Mouse (Mus musculus): Measurements from ENCODE around the gene Asb7.
A peak's percentile ranks its signal among the peaks of the same experiment; 100 is the strongest.

Asb7 gene

GRCm38 (mm10) chr7:66689294-66689619 lies at the start of gene Asb7:
Gene Asb7 (minus strand): TSS chr7:66689596.
- Histone ChIP-seq H3K27me3 (ENCODE audit: insufficient read depth, low read length) (no peaks in the 10 kb centered on the region), H3K36me3 (ENCODE audit: insufficient read depth, low read length) (no peaks in the 10 kb centered on the region), H3K4me3 (replicated peaks; ENCODE audit: low read length) (peak within 1 kb of the TSS; percentile 90), H3K9me3 (ENCODE audit: low read length) (no peaks in the 10 kb centered on the region), H3K4me1 (replicated peaks; ENCODE audit: low read depth, low read length) (peaks cover 14% of the 10 kb centered on the region)
- no peak for TF ChIP-seq POU5F1 (IDR thresholded peaks at IDR 0.05; ENCODE audit: borderline replicate concordance, low read length)
- no peak for TF ChIP-seq CTCF (conservative IDR thresholded peaks at IDR 0.05; ENCODE audit: low read length)
- TF ChIP-seq NANOG (IDR thresholded peaks at IDR 0.05; ENCODE audit: borderline replicate concordance, low read length) = no peak

- Histone ChIP-seq H3K9me3 (ENCODE audit: low read length) (no peaks in the 10 kb centered on the region), H3K4me3 (replicated peaks; ENCODE audit: low read length) (no peak overlapping the region), H3K4me1 (replicated peaks; ENCODE audit: low read depth, low read length) (no peaks in the 10 kb centered on the region), H3K27me3 (ENCODE audit: insufficient read depth, low read length) (no peaks in the 10 kb centered on the region), H3K36me3 (ENCODE audit: insufficient read depth, low read length) (no peaks in the 10 kb centered on the region)
- TF ChIP-seq NANOG (IDR thresholded peaks at IDR 0.05; ENCODE audit: borderline replicate concordance, low read length) (no peak), CTCF (conservative IDR thresholded peaks at IDR 0.05; ENCODE audit: low read length) (no peak), POU5F1 (IDR thresholded peaks at IDR 0.05; ENCODE audit: borderline replicate concordance, low read length) (no peak)
These were observed 48.0 kb upstream of the Asb7 start for GRCm38 (mm10) chr7:66737418-66737817.

GRCm38 (mm10) chr7:66734993-66735392 lies 45.6 kb upstream of the Asb7 start:
- Histone ChIP-seq H3K4me3 (replicated peaks; ENCODE audit: low read length) (no peak overlapping the region), H3K36me3 (ENCODE audit: insufficient read depth, low read length) (no peaks in the 10 kb centered on the region), H3K9me3 (ENCODE audit: low read length) (no peaks in the 10 kb centered on the region), H3K27me3 (ENCODE audit: insufficient read depth, low read length) (no peaks in the 10 kb centered on the region), H3K4me1 (replicated peaks; ENCODE audit: low read depth, low read length) (no peaks in the 10 kb centered on the region)
- no peak for TF ChIP-seq NANOG (IDR thresholded peaks at IDR 0.05; ENCODE audit: borderline replicate concordance, low read length)
- no peak for TF ChIP-seq POU5F1 (IDR thresholded peaks at IDR 0.05; ENCODE audit: borderline replicate concordance, low read length)
- no peak for TF ChIP-seq CTCF (conservative IDR thresholded peaks at IDR 0.05; ENCODE audit: low read length)

- Histone ChIP-seq H3K27me3 (ENCODE audit: insufficient read depth, low read length) (no peaks in the 10 kb centered on the region), H3K36me3 (ENCODE audit: insufficient read depth, low read length) (no peaks in the 10 kb centered on the region), H3K9me3 (ENCODE audit: low read length) (peaks cover 2% of the 10 kb centered on the region), H3K4me3 (replicated peaks; ENCODE audit: low read length) (no peak overlapping the region), H3K4me1 (replicated peaks; ENCODE audit: low read depth, low read length) (no peaks in the 10 kb centered on the region)
- TF ChIP-seq CTCF (conservative IDR thresholded peaks at IDR 0.05; ENCODE audit: low read length) = no peak
- TF ChIP-seq NANOG (IDR thresholded peaks at IDR 0.05; ENCODE audit: borderline replicate concordance, low read length) = no peak
- TF ChIP-seq POU5F1 (IDR thresholded peaks at IDR 0.05; ENCODE audit: borderline replicate concordance, low read length) = no peak
These were observed 45.1 kb upstream of the Asb7 start for GRCm38 (mm10) chr7:66734466-66734865.

GRCm38 (mm10) chr7:66733882-66734281 lies 44.5 kb upstream of the Asb7 start:
- no peak overlapping the region for H3K4me3 ChIP-seq (replicated peaks; ENCODE audit: low read length)
- H3K36me3 ChIP-seq (ENCODE audit: insufficient read depth, low read length) = no peaks in the 10 kb centered on the region
- TF ChIP-seq POU5F1 (IDR thresholded peaks at IDR 0.05; ENCODE audit: borderline replicate concordance, low read length) (no peak), CTCF (conservative IDR thresholded peaks at IDR 0.05; ENCODE audit: low read length) (no peak)
- no peaks in the 10 kb centered on the region for H3K27me3 ChIP-seq (ENCODE audit: insufficient read depth, low read length)
- H3K4me1 ChIP-seq (replicated peaks; ENCODE audit: low read depth, low read length) = no peaks in the 10 kb centered on the region
- H3K9me3 ChIP-seq (ENCODE audit: low read length) = peaks cover 8% of the 10 kb centered on the region

GRCm38 (mm10) chr7:66733431-66733830 lies 44.0 kb upstream of the Asb7 start:
- Histone ChIP-seq H3K9me3 (ENCODE audit: low read length) (peaks cover 10% of the 10 kb centered on the region), H3K36me3 (ENCODE audit: insufficient read depth, low read length) (no peaks in the 10 kb centered on the region), H3K4me1 (replicated peaks; ENCODE audit: low read depth, low read length) (no peaks in the 10 kb centered on the region), H3K27me3 (ENCODE audit: insufficient read depth, low read length) (no peaks in the 10 kb centered on the region), H3K4me3 (replicated peaks; ENCODE audit: low read length) (no peak overlapping the region)
- no peak for TF ChIP-seq CTCF (conservative IDR thresholded peaks at IDR 0.05; ENCODE audit: low read length)
- no peak for TF ChIP-seq POU5F1 (IDR thresholded peaks at IDR 0.05; ENCODE audit: borderline replicate concordance, low read length)
- TF ChIP-seq NANOG (IDR thresholded peaks at IDR 0.05; ENCODE audit: borderline replicate concordance, low read length) = no peak

GRCm38 (mm10) chr7:66729232-66729631 lies 39.8 kb upstream of the Asb7 start:
- Histone ChIP-seq H3K4me1 (replicated peaks; ENCODE audit: low read depth, low read length) (no peaks in the 10 kb centered on the region), H3K36me3 (ENCODE audit: insufficient read depth, low read length) (no peaks in the 10 kb centered on the region), H3K27me3 (ENCODE audit: insufficient read depth, low read length) (no peaks in the 10 kb centered on the region), H3K9me3 (ENCODE audit: low read length) (peaks cover 15% of the 10 kb centered on the region), H3K4me3 (replicated peaks; ENCODE audit: low read length) (no peak overlapping the region)
- TF ChIP-seq POU5F1 (IDR thresholded peaks at IDR 0.05; ENCODE audit: borderline replicate concordance, low read length) (no peak), NANOG (IDR thresholded peaks at IDR 0.05; ENCODE audit: borderline replicate concordance, low read length) (no peak), CTCF (conservative IDR thresholded peaks at IDR 0.05; ENCODE audit: low read length) (no peak)

- no peak overlapping the region for H3K4me3 ChIP-seq (replicated peaks; ENCODE audit: low read length)
- peaks cover 15% of the 10 kb centered on the region for H3K9me3 ChIP-seq (ENCODE audit: low read length)
- TF ChIP-seq CTCF (conservative IDR thresholded peaks at IDR 0.05; ENCODE audit: low read length) = no peak
- TF ChIP-seq NANOG (IDR thresholded peaks at IDR 0.05; ENCODE audit: borderline replicate concordance, low read length) = no peak
- no peak for TF ChIP-seq POU5F1 (IDR thresholded peaks at IDR 0.05; ENCODE audit: borderline replicate concordance, low read length)
- H3K27me3 ChIP-seq (ENCODE audit: insufficient read depth, low read length) = no peaks in the 10 kb centered on the region
- no peaks in the 10 kb centered on the region for H3K4me1 ChIP-seq (replicated peaks; ENCODE audit: low read depth, low read length)
- no peaks in the 10 kb centered on the region for H3K36me3 ChIP-seq (ENCODE audit: insufficient read depth, low read length)
These were observed 38.7 kb upstream of the Asb7 start for GRCm38 (mm10) chr7:66728072-66728471.

- TF ChIP-seq POU5F1 (IDR thresholded peaks at IDR 0.05; ENCODE audit: borderline replicate concordance, low read length) = no peak
- no peak for TF ChIP-seq NANOG (IDR thresholded peaks at IDR 0.05; ENCODE audit: borderline replicate concordance, low read length)
- no peak for TF ChIP-seq CTCF (conservative IDR thresholded peaks at IDR 0.05; ENCODE audit: low read length)
- Histone ChIP-seq H3K4me3 (replicated peaks; ENCODE audit: low read length) (no peak overlapping the region), H3K27me3 (ENCODE audit: insufficient read depth, low read length) (no peaks in the 10 kb centered on the region), H3K9me3 (ENCODE audit: low read length) (peaks cover 22% of the 10 kb centered on the region), H3K4me1 (replicated peaks; ENCODE audit: low read depth, low read length) (no peaks in the 10 kb centered on the region), H3K36me3 (ENCODE audit: insufficient read depth, low read length) (no peaks in the 10 kb centered on the region)
These were observed 35.6 kb upstream of the Asb7 start for GRCm38 (mm10) chr7:66724954-66725353.
